Mouse (Mus musculus) A20 (cell line): ENCODE results near the gene Shc1.
A peak's percentile ranks its signal among the peaks of the same experiment; 100 is the strongest.
"Not testable (repeated sequence)": the region's sequence is repeated elsewhere in the genome, so short reads cannot be mapped to it uniquely, and the experiment has no call there.

Experiments
- DNase-seq: peaks from one replicate; pipeline ENCODE4 v3.0.0-alpha.2; 2011; ENCODE audit warnings: low read depth, low spot score

The Shc1 gene

DNA sequence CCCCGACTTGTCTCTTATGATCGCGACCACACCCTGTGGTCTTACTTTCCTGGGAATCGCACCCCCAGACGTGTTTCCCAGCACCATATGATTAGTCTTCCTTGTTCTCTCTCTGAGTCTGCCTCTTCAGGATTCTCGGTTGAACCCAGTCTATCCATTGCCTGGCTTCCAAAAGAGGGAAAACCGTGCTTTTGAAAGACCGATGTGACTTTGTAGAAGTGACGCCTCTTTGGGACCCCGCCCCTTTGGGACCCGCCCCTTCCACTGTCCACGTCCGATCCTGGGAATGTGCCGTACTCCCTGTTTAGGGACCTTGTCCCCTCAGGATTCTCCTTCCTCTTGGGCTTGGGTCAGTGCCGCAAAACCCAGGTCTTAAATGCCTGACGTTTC is 613 bp downstream of the Shc1 start:
- DNase-seq, result no peak

- no peak for DNase-seq
Measured at GRCm38 (mm10) chr3:89419571-89419970, 1.3 kb downstream of the Shc1 start.

GRCm38 (mm10) chr3:89419981-89420380 is 1.7 kb downstream of the Shc1 start:
- DNase-seq, result no peak

- DNase-seq, result no peak
Measured at GRCm38 (mm10) chr3:89420421-89420820, 2.2 kb downstream of the Shc1 start.

DNA sequence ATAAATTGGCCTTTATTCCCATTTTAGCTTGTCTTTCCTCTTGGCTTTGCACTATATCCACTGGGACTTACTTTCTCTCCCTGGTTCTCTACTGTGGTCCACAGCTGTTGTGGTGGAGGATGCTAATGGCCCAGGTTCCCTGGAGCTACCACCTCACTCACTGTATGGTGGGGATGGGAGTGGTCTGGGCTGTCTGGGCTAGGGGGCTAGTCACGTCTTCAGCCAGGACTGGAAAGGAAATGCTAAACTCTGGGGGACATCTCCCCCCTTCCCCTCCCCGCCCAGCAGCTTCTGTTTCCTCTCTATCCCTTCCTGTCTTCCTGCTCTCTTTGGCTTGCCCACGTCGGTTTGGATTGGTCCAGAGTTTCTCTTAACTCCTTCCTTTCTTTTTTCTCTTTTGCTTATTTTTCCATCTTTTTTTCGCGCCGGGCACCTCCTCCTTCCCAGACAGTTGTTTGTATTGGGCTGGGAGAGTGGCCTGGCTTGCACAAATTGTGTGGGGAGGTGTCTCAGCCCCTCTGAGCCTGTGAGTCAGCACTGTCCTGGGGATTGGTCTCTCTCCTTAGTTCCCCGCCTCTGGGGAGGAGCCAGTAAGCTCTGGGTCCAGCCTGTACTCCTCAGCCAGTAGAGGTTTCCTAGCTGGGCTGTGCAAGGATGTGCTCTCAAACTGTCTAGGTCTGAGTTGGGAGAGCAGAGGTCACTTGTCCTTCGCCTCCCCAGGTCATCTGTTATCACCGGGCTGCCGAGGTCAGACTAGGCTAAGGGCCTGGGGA is 2.9 kb downstream of the Shc1 start:
- DNase-seq, result peak; percentile 20

DNA sequence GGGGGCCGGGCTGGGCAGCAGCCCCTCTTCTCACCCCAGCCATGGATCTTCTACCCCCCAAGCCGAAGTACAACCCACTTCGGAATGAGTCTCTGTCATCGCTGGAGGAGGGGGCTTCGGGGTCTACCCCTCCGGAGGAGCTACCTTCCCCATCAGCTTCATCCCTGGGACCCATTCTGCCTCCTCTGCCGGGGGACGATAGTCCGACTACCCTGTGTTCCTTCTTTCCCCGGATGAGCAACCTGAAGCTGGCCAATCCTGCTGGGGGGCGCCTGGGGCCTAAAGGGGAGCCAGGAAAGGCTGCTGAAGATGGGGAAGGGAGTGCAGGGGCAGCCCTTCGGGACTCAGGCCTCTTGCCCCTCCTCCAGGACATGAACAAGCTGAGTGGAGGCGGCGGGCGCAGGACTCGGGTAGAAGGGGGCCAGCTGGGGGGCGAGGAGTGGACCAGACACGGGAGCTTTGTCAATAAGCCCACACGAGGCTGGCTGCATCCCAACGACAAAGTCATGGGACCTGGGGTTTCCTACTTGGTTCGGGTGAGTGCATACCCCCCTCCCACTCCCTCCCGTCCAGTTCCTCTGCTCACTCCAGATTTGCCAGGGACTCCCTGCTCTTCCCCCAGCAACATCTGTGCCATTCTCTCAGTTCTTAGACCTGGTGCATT is 3.7 kb downstream of the Shc1 start:
- DNase-seq, result no peak

GRCm38 (mm10) chr3:89422556-89423205 is 4.4 kb downstream of the Shc1 start:
- no peak for DNase-seq

- DNase-seq, result no peak
Measured at GRCm38 (mm10) chr3:89424416-89425140, 6.3 kb downstream of the Shc1 start.

DNA sequence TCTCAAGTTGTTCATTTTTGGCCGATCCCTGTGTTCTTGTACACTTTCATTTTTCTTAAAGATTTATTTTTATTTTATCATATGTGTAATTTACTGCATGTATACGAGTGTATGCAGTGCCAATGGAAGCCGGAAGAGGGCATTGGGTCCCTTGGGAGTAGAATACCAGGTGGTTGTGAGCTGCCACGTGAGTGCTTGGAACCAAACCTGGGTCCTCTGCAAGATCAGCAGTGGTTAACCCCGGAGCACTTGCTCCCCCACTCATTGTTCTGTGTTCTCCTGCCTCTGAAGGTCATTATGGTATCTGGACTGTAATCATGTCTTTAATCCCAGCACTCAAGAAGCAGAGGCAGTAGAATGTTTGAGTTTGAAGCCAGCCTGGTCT is 6.9 kb downstream of the Shc1 start:
- no peak for DNase-seq

- DNase-seq, result no peak
Measured at GRCm38 (mm10) chr3:89425876-89426275, 7.6 kb downstream of the Shc1 start.

GRCm38 (mm10) chr3:89429021-89429420 is 10.8 kb downstream of the Shc1 start:
- DNase-seq, result not testable (repeated sequence)

DNA sequence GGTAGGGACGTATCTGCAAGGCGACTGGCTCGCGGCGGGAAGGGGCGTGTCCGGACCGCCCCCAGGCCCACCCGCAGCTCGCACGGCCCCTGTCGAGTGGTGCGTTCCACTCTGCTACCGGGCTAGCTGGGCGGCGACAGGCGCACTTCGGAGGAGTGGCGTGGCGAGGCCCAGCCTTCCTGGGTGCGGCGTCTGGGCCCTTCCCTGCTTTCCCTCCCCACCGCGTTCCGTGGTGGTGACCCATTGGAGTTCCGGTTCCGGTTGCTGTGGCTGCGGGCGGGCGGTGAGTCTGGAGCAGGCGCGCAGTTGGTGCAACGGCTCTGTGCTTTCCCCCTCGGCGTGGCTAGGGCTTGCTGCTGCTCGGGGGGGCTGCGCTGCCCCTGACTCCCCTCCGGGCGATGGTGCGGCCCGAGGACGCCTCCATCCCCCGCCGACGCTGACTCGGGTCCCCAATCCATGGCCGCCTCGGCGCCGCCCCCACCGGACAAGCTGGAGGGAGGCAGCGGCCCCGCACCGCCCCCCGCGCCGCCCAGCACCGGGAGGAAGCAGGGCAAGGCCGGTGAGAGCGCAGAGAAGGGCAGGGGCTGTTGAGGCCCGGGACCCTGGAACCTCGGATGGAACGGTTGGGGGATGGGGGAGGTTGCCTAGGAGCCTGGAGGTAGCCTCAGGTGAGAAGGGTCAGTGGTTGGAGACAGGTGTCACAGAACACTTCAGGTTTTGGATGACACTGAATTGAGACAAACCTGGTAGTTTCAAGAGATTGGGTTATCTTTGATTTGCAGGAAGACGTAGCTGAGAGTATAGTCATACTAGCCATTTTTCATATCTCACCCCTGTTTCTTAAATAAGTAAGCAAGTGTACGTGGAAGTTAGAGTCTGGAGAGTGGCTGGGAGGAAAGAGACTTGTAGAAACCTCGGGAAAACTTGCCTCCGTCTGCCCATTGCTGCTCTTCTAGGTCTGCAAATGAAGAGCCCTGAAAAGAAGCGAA is 12.2 kb downstream of the Shc1 start, which contains the start of gene Pygo2:
Gene Pygo2 (plus strand): TSS at position 44 of the 989 bp plus-strand sequence.
- peak; percentile 97 for DNase-seq

DNA sequence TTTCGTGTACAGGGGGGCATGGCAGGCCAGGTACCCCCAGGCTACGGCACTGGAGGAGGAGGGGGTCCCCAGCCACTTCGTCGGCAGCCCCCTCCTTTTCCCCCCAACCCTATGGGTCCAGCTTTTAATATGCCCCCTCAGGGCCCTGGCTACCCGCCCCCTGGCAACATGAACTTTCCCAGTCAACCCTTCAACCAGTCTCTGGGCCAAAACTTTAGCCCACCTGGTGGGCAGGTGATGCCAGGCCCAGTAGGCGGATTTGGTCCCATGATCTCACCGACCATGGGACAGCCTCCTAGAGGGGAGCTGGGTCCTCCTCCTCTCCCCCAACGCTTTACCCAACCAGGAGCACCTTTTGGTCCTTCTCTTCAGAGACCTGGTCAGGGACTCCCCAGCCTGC is 14.4 kb downstream of the Shc1 start:
- DNase-seq, result no peak

GRCm38 (mm10) chr3:89434532-89434931 is 16.3 kb downstream of the Shc1 start:
- DNase-seq, result no peak

DNA sequence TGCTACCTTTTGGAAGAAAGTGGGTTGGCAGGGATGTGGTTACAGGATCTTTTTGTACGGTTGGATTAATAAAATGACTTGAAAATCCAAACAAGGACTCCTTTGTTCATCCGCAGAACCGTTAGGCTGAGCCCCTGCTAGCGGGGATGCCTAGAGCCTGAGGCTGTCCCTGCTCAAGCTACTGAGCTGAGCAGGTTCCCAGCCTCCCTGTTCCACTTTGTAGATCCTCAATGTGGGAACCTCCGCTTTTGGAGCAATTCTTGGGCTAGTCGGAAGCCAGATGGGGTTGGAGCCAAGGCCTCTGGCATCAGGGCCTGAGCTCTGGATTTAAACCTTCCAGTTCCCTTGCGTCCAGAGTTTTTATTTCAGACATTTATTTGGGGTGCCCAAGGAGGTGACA is 16.8 kb downstream of the Shc1 start:
- no peak for DNase-seq

- peak; percentile 91 for DNase-seq
Measured at GRCm38 (mm10) chr3:89436176-89437113, 18.2 kb downstream of the Shc1 start, which contains the start of gene Pbxip1. Gene Pbxip1 (plus strand): TSS chr3:89436706.

GRCm38 (mm10) chr3:89437269-89437668 is 19.0 kb downstream of the Shc1 start:
- peak; percentile 65 for DNase-seq

GRCm38 (mm10) chr3:89440691-89441090 is 22.4 kb downstream of the Shc1 start:
- DNase-seq, result no peak

- peak; percentile 60 for DNase-seq
Measured at GRCm38 (mm10) chr3:89448720-89449537, 30.7 kb downstream of the Shc1 start.
